Mouse (Mus musculus) stomach, embryonic 14.5 days (tissue): ENCODE data around the gene Camk2n1. TPM values are rescaled to one million over a fixed set of nuclear protein-coding genes. Genes with fewer than 3 reads are reported as not detected.

Experiments used
- ATAC-seq: fragments of 200-750 bp; cut with Nextera tagmentation; 2 replicates; pipeline ENCODE4 v1.8.0; 2017; ENCODE audit warnings: low read depth, moderate TSS enrichment; ENCODE audit not compliant: insufficient number of reproducible peaks, insufficient read depth, low FRiP score
- H3K27ac ChIP-seq: fragments of 300-500 bp; sonication (generic); 2 replicates; pipeline ENCODE4 v1.5.1; 2014; ENCODE audit warnings: mild to moderate bottlenecking, low read length, moderate library complexity, mixed read lengths
- H3K27me3 ChIP-seq: fragments of 300-500 bp; sonication (generic); 2 replicates; pipeline ENCODE4 v1.6.1; 2014; ENCODE audit warnings: low read length, control low read depth, mixed read lengths; ENCODE audit not compliant: control insufficient read depth, insufficient read depth
- H3K36me3 ChIP-seq: fragments of 300-500 bp; sonication (generic); 2 replicates; pipeline ENCODE4 v1.6.1; 2014; ENCODE audit warnings: mild to moderate bottlenecking, control low read depth, low read length, moderate library complexity, mixed read lengths; ENCODE audit not compliant: control insufficient read depth, insufficient read depth
- H3K4me1 ChIP-seq: fragments of 300-500 bp; sonication (generic); 2 replicates; pipeline ENCODE4 v1.6.1; 2014; ENCODE audit warnings: low read length, control low read depth, mixed read lengths; ENCODE audit not compliant: control insufficient read depth, insufficient read depth
- H3K4me2 ChIP-seq: fragments of 300-500 bp; sonication (generic); replicated peaks from 2 replicates; pipeline ENCODE4 v1.6.1; 2014; ENCODE audit warnings: low read depth, low read length, control low read depth
- H3K4me3 ChIP-seq: fragments of 300-500 bp; sonication (generic); 2 replicates; pipeline ENCODE4 v1.5.1; 2014; ENCODE audit warnings: low read depth, low read length, control low read depth
- H3K9ac ChIP-seq: fragments of 300-500 bp; sonication (generic); replicated peaks from 2 replicates; pipeline ENCODE4 v1.6.1; 2014; ENCODE audit warnings: low read depth, mild to moderate bottlenecking, control low read depth, low read length, moderate library complexity, mixed read lengths
- H3K9me3 ChIP-seq: fragments of 300-500 bp; sonication (generic); 2 replicates; pipeline ENCODE4 v1.6.1; 2016; ENCODE audit warnings: low read depth, low read length, control low read depth; ENCODE audit not compliant: control insufficient read depth
- WGBS: fragments of 180-500 bp; shearing (Covaris S2); extraction: QIAGEN DNeasy Blood & Tissue Kit; methylation state at CpG from one replicate; pipeline ENCODE4 v1.1.7; 2014; 5-methylcytosine and 5-hydroxymethylcytosine counted together
- polyA plus RNA-seq: library from polyadenylated mRNA; unstranded; fragments of >200 nt; fragmentation: Nextera tagmentation; extraction: Ambion mirVana; gene quantifications from 2 replicates; pipeline ENCODE4 v1.2.1, GENCODE M21; 2014

The Camk2n1 gene
- 4.0 and 5.1 TPM in 2 replicates for polyA plus RNA-seq

GRCm38 (mm10) chr4:138453753-138454570 is at the start of gene Camk2n1:
Camk2n1 (plus strand) TSS chr4:138454314.
- under 1% methylated on average over 51 of the region's 64 CpGs for WGBS
- Histone ChIP-seq H3K4me3 (peak within 1 kb of the TSS; percentile 92), H3K4me1 (peaks cover 15% of the 10 kb centered on the region; the same call in 1 of the 2 replicates), H3K27me3 (no peaks in the 10 kb centered on the region), H3K9ac (peak within 1 kb of the TSS; percentile 85), H3K9me3 (no peaks in the 10 kb centered on the region), H3K27ac (peak within 1 kb of the TSS; percentile 82), H3K4me2 (peak within 1 kb of the TSS; percentile 91), H3K36me3 (no peaks in the 10 kb centered on the region)
- peak; percentile 87 for ATAC-seq

GRCm38 (mm10) chr4:138404806-138405205 is 49.3 kb upstream of the Camk2n1 start:
- Histone ChIP-seq H3K9me3 (no peaks in the 10 kb centered on the region), H3K36me3 (no peaks in the 10 kb centered on the region), H3K27ac (no peak overlapping the region), H3K4me1 (no peaks in the 10 kb centered on the region), H3K27me3 (no peaks in the 10 kb centered on the region), H3K4me2 (no peak overlapping the region), H3K4me3 (no peak overlapping the region), H3K9ac (no peak overlapping the region)
- 3% methylated on average over 2 of the region's 2 CpGs for WGBS
- no peak for ATAC-seq

- Histone ChIP-seq H3K9ac (no peak overlapping the region), H3K4me2 (no peak overlapping the region), H3K4me1 (no peaks in the 10 kb centered on the region), H3K27ac (no peak overlapping the region), H3K36me3 (no peaks in the 10 kb centered on the region), H3K27me3 (no peaks in the 10 kb centered on the region), H3K9me3 (no peaks in the 10 kb centered on the region), H3K4me3 (no peak overlapping the region)
- no peak for ATAC-seq
- 64% methylated on average over 12 of the region's 13 CpGs for WGBS
These were observed 46.5 kb upstream of the Camk2n1 start for GRCm38 (mm10) chr4:138407479-138408194.

- no peak overlapping the region for H3K27ac ChIP-seq
- H3K4me1 ChIP-seq = no peaks in the 10 kb centered on the region
- no peak overlapping the region for H3K4me2 ChIP-seq
- no peaks in the 10 kb centered on the region for H3K27me3 ChIP-seq
- ATAC-seq = peak; percentile 46; the same call in 1 of the 2 replicates
- H3K36me3 ChIP-seq = no peaks in the 10 kb centered on the region
- no peak overlapping the region for H3K9ac ChIP-seq
- H3K4me3 ChIP-seq = no peak overlapping the region
- no peaks in the 10 kb centered on the region for H3K9me3 ChIP-seq
- WGBS = 10% methylated on average over 5 of the region's 5 CpGs
These were observed 43.1 kb upstream of the Camk2n1 start for GRCm38 (mm10) chr4:138411011-138411410.

- ATAC-seq = no peak
- Histone ChIP-seq H3K27me3 (no peaks in the 10 kb centered on the region), H3K9ac (no peak overlapping the region), H3K36me3 (no peaks in the 10 kb centered on the region), H3K27ac (no peak overlapping the region), H3K4me1 (no peaks in the 10 kb centered on the region), H3K9me3 (no peaks in the 10 kb centered on the region), H3K4me2 (no peak overlapping the region), H3K4me3 (no peak overlapping the region)
- WGBS = 45% methylated on average over 7 of the region's 7 CpGs
These were observed 42.5 kb upstream of the Camk2n1 start for GRCm38 (mm10) chr4:138411504-138412121.

GRCm38 (mm10) chr4:138414725-138415124 is 39.4 kb upstream of the Camk2n1 start:
- no peak overlapping the region for H3K4me2 ChIP-seq

GRCm38 (mm10) chr4:138415991-138416390 is 38.1 kb upstream of the Camk2n1 start:
- Histone ChIP-seq H3K4me3 (no peak overlapping the region), H3K9me3 (no peaks in the 10 kb centered on the region), H3K36me3 (no peaks in the 10 kb centered on the region), H3K9ac (no peak overlapping the region), H3K4me1 (no peaks in the 10 kb centered on the region), H3K27me3 (no peaks in the 10 kb centered on the region), H3K4me2 (no peak overlapping the region), H3K27ac (no peak overlapping the region)
- no peak for ATAC-seq
- WGBS = 77% methylated on average over 3 of the region's 3 CpGs

More at GRCm38 (mm10) chr4:138414725-138415124, 39.4 kb upstream of the Camk2n1 start:
- no peaks in the 10 kb centered on the region for H3K9me3 ChIP-seq
- 17% methylated on average over 6 of the region's 6 CpGs for WGBS
- no peaks in the 10 kb centered on the region for H3K4me1 ChIP-seq
- ATAC-seq = no peak
- H3K27ac ChIP-seq = no peak overlapping the region
- H3K36me3 ChIP-seq = no peaks in the 10 kb centered on the region
- no peaks in the 10 kb centered on the region for H3K27me3 ChIP-seq
- no peak overlapping the region for H3K4me3 ChIP-seq
- H3K9ac ChIP-seq = no peak overlapping the region

GRCm38 (mm10) chr4:138416414-138416813 is 37.7 kb upstream of the Camk2n1 start:
- Histone ChIP-seq H3K4me1 (no peaks in the 10 kb centered on the region), H3K36me3 (no peaks in the 10 kb centered on the region), H3K27ac (no peak overlapping the region), H3K9me3 (no peaks in the 10 kb centered on the region), H3K4me2 (no peak overlapping the region), H3K9ac (no peak overlapping the region), H3K27me3 (no peaks in the 10 kb centered on the region), H3K4me3 (no peak overlapping the region)
- ATAC-seq = no peak
- 64% methylated on average over 5 of the region's 5 CpGs for whole genome bisulfite sequencing
